In the genomic region with DNA sequence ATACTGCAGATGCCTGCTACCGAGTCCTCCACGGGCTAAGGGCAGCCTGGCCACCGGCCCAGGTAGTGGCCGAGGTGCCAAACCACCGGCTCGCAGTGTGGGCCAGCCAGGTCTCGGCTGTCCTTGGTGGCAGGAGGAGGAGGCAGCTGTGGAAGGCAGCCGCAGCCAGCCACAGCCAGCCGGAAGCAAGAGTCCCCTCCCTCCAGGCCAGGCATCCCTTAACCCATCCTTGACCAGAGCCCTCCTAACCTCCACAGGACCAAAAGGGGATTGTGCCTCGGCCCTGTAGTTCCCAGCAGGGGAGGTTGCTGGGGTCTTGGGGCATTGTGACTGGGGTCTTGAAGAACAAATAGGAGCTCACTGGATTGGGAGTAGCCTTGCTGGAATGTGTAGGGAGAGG, we compare ENCODE assay signal across 8 mouse cellular contexts. TPM values are rescaled to one million over a fixed set of nuclear protein-coding genes. Genes with fewer than 3 reads are reported as not detected.
DNase-seq lines count a peak whose midpoint lies in the region; ATAC-seq and TF ChIP-seq lines count a peak whose summit lies in the region.

No protein-coding gene starts in this region.

- H3K4me1 ChIP-seq in forebrain, postnatal 0 days (ENCODE audit: insufficient read depth): peaks cover 5% of the 10 kb centered on the region; the same call in 1 of the 2 replicates
- peaks cover 45% of the 10 kb centered on the region for H3K4me1 ChIP-seq in hindbrain, embryonic 16.5 days (ENCODE audit: control insufficient read depth, insufficient read depth, low read depth, low read length)
- H3K4me1 ChIP-seq in liver, embryonic 14.5 days (replicated peaks; ENCODE audit: control insufficient read depth in 2 of 2, insufficient read depth in 2 of 2, low read length in 1 of 2): peaks cover 7 to 22% of the 10 kb centered on the region in 2 experiments
- H3K4me1 ChIP-seq in neural tube, embryonic 13.5 days (replicated peaks): peaks cover 68% of the 10 kb centered on the region

- no peak overlapping the region; the same call in 1 of the 2 replicates for H3K27ac ChIP-seq in forebrain, postnatal 0 days (ENCODE audit: low read depth, low read length)
- H3K27ac ChIP-seq in hindbrain, embryonic 16.5 days (ENCODE audit: low read depth, low read length): peak overlapping the region; percentile 13; the same call in 1 of the 2 replicates
- H3K27ac ChIP-seq in liver, embryonic 14.5 days: no peak overlapping the region
- H3K27ac ChIP-seq in neural tube, embryonic 13.5 days (replicated peaks): peak overlapping the region; percentile 46; the same call in 1 of the 2 replicates

- no peaks in the 10 kb centered on the region for H3K27me3 ChIP-seq in forebrain, postnatal 0 days (ENCODE audit: insufficient read depth, low read length)
- H3K27me3 ChIP-seq in hindbrain, embryonic 16.5 days (replicated peaks; ENCODE audit: control insufficient read depth, insufficient read depth, low read length): peaks cover 10% of the 10 kb centered on the region; the same call in 1 of the 2 replicates
- no peaks in the 10 kb centered on the region for H3K27me3 ChIP-seq in liver, embryonic 14.5 days (ENCODE audit: control insufficient read depth, insufficient read depth, low read length)
- peaks cover 35% of the 10 kb centered on the region for H3K27me3 ChIP-seq in neural tube, embryonic 13.5 days

- peak; percentile 67 for DNase-seq in 3T3-L1 (ENCODE audit: low read depth, low spot score)
- DNase-seq in adrenal gland, adult 18-20 months (ENCODE audit: low spot score in 2 of 2): peak; percentile 52 to 56
- DNase-seq in forebrain, postnatal 0 days: no peak
- no peak for DNase-seq in liver, embryonic 14.5 days (ENCODE audit: low read depth in 3 of 3, low spot score in 3 of 3)
- DNase-seq in right cerebral cortex, postnatal 10 days (ENCODE audit: low spot score in 2 of 2): no peak
- no peak for DNase-seq in frontal cortex, adult 2 months (ENCODE audit: extremely low spot score in 1 of 2, low spot score in 1 of 2)

- peaks cover 38% of the 10 kb centered on the region for H3K36me3 ChIP-seq in forebrain, postnatal 0 days (ENCODE audit: insufficient read depth)
- peaks cover 16% of the 10 kb centered on the region for H3K36me3 ChIP-seq in hindbrain, embryonic 16.5 days (ENCODE audit: control insufficient read depth, insufficient read depth, low read length)
- H3K36me3 ChIP-seq in liver, embryonic 14.5 days (replicated peaks; ENCODE audit: control insufficient read depth, insufficient read depth, low read depth): peaks cover 12% of the 10 kb centered on the region
- H3K36me3 ChIP-seq in neural tube, embryonic 13.5 days: peaks cover 55% of the 10 kb centered on the region

- 0 out of 2 replicates have a peak overlapping the region, but pooled peaks have one; percentile 2 for H3K4me3 ChIP-seq in forebrain, postnatal 0 days (ENCODE audit: low read depth, low read length)
- peak overlapping the region; percentile 27 for H3K4me3 ChIP-seq in hindbrain, embryonic 16.5 days (ENCODE audit: low read length)
- H3K4me3 ChIP-seq in liver, embryonic 14.5 days (ENCODE audit: insufficient read depth in 1 of 2, low read depth in 2 of 2, low read length in 2 of 2): no peak overlapping the region
- peak overlapping the region; percentile 24 for H3K4me3 ChIP-seq in neural tube, embryonic 13.5 days

- ATAC-seq in forebrain, postnatal 0 days: no peak
- no peak for ATAC-seq in hindbrain, embryonic 16.5 days
- ATAC-seq in liver, embryonic 14.5 days (ENCODE audit: insufficient read depth): no peak
- no peak for ATAC-seq in neural tube, embryonic 13.5 days (ENCODE audit: low read depth)

- TF ChIP-seq EP300 in liver, embryonic 14.5 days (IDR thresholded peaks at IDR 0.05; ENCODE audit: low read depth): no peak

- no peak overlapping the region for H3K4me2 ChIP-seq in forebrain, postnatal 0 days (ENCODE audit: low read depth)
- peak overlapping the region; percentile 48 for H3K4me2 ChIP-seq in hindbrain, embryonic 16.5 days (ENCODE audit: low read length)
- peak overlapping the region; percentile 20; the same call in 1 of the 2 replicates for H3K4me2 ChIP-seq in liver, embryonic 14.5 days (ENCODE audit: low read depth)
- H3K4me2 ChIP-seq in neural tube, embryonic 13.5 days: peak overlapping the region; percentile 45

- no peaks in the 10 kb centered on the region for H3K9me3 ChIP-seq in forebrain, postnatal 0 days (ENCODE audit: low read length)
- no peaks in the 10 kb centered on the region for H3K9me3 ChIP-seq in hindbrain, embryonic 16.5 days (ENCODE audit: control insufficient read depth, low read length)
- H3K9me3 ChIP-seq in liver, embryonic 14.5 days (ENCODE audit: control insufficient read depth, low read length): no peaks in the 10 kb centered on the region
- no peaks in the 10 kb centered on the region for H3K9me3 ChIP-seq in neural tube, embryonic 13.5 days

- H3K9ac ChIP-seq in forebrain, postnatal 0 days: peak overlapping the region; percentile 22; the same call in 1 of the 2 replicates
- H3K9ac ChIP-seq in hindbrain, embryonic 16.5 days (ENCODE audit: low read depth, low read length): peak overlapping the region; percentile 39
- no peak overlapping the region for H3K9ac ChIP-seq in liver, embryonic 14.5 days (replicated peaks)
- peak overlapping the region; percentile 58 for H3K9ac ChIP-seq in neural tube, embryonic 13.5 days

- TF ChIP-seq CTCF in forebrain, postnatal 0 days (IDR thresholded peaks at IDR 0.05; ENCODE audit: low read depth): no peak
- TF ChIP-seq CTCF in liver, embryonic 14.5 days (IDR thresholded peaks at IDR 0.05; ENCODE audit: low read depth): no peak

- 7% methylated on average over 10 of the region's 10 CpGs for WGBS in forebrain, postnatal 0 days
- WGBS in hindbrain, embryonic 16.5 days: 8% methylated on average over 10 of the region's 10 CpGs
- 32% methylated on average over 10 of the region's 10 CpGs for WGBS in liver, embryonic 14.5 days (ENCODE audit: insufficient replicate concordance)
- WGBS in neural tube, embryonic 13.5 days: 4% methylated on average over 10 of the region's 10 CpGs

RNA-seq across cellular contexts. Expression of a gene that starts 4.9 kb away (rescaled TPM):
- 1,000 to 10,000 TPM in 1 of 2 experiments, 100 to 1,000 TPM in 1; 911 to 1,138 TPM for total RNA-seq in adrenal gland, adult 18-20 months (2021)
- 450 and 455 TPM in 2 replicates for total RNA-seq in forebrain, postnatal 0 days (2014; rRNA removed)
- polyA plus RNA-seq in forebrain, postnatal 0 days (2015; fragmentation: Nextera tagmentation; extraction: Ambion mirVana): 752 and 802 TPM in 2 replicates
- polyA plus RNA-seq in hindbrain, embryonic 16.5 days (2015; fragmentation: Nextera tagmentation; extraction: Ambion mirVana): 457 and 712 TPM in 2 replicates
- polyA plus RNA-seq in liver, embryonic 14.5 days (2012; rRNA removed): 113 and 134 TPM in 2 replicates
- polyA plus RNA-seq in liver, embryonic 14.5 days (2014; fragmentation: Nextera tagmentation; extraction: Ambion mirVana): 139 and 156 TPM in 2 replicates
- 572 and 635 TPM in 2 replicates for polyA plus RNA-seq in neural tube, embryonic 13.5 days (2015; fragmentation: Nextera tagmentation; extraction: Ambion mirVana)
- 867 and 972 TPM in 2 replicates for polyA plus RNA-seq in frontal cortex, adult 2 months (2012; rRNA removed)

RNA-seq across cellular contexts. Expression of a gene that starts 10.1 kb away (rescaled TPM):
- 10 to 100 TPM; 58.2 to 65.6 TPM for total RNA-seq in adrenal gland, adult 18-20 months (2021)
- total RNA-seq in forebrain, postnatal 0 days (2014; rRNA removed): 20.5 and 25.6 TPM in 2 replicates
- 21.0 and 30.5 TPM in 2 replicates for polyA plus RNA-seq in forebrain, postnatal 0 days (2015; fragmentation: Nextera tagmentation; extraction: Ambion mirVana)
- polyA plus RNA-seq in hindbrain, embryonic 16.5 days (2015; fragmentation: Nextera tagmentation; extraction: Ambion mirVana): 40.9 and 50.2 TPM in 2 replicates
- polyA plus RNA-seq in liver, embryonic 14.5 days (2012; rRNA removed): 5.2 and 6.5 TPM in 2 replicates
- polyA plus RNA-seq in liver, embryonic 14.5 days (2014; fragmentation: Nextera tagmentation; extraction: Ambion mirVana): 0.82 and 0.90 TPM in 2 replicates
- polyA plus RNA-seq in neural tube, embryonic 13.5 days (2015; fragmentation: Nextera tagmentation; extraction: Ambion mirVana): 31.1 and 32.9 TPM in 2 replicates
- 120 and 136 TPM in 2 replicates for polyA plus RNA-seq in frontal cortex, adult 2 months (2012; rRNA removed)

RNA-seq across cellular contexts. Expression of a gene that starts 19.2 kb away (rescaled TPM):
- 10 to 100 TPM; 81.7 to 83.4 TPM for total RNA-seq in adrenal gland, adult 18-20 months (2021)
- total RNA-seq in forebrain, postnatal 0 days (2014; rRNA removed): 110 and 114 TPM in 2 replicates
- 126 and 133 TPM in 2 replicates for polyA plus RNA-seq in forebrain, postnatal 0 days (2015; fragmentation: Nextera tagmentation; extraction: Ambion mirVana)
- polyA plus RNA-seq in hindbrain, embryonic 16.5 days (2015; fragmentation: Nextera tagmentation; extraction: Ambion mirVana): 96.0 and 104 TPM in 2 replicates
- polyA plus RNA-seq in liver, embryonic 14.5 days (2012; rRNA removed): 14.8 and 17.0 TPM in 2 replicates
- polyA plus RNA-seq in liver, embryonic 14.5 days (2014; fragmentation: Nextera tagmentation; extraction: Ambion mirVana): 17.3 and 17.4 TPM in 2 replicates
- polyA plus RNA-seq in neural tube, embryonic 13.5 days (2015; fragmentation: Nextera tagmentation; extraction: Ambion mirVana): 78.8 and 81.6 TPM in 2 replicates
- 147 and 150 TPM in 2 replicates for polyA plus RNA-seq in frontal cortex, adult 2 months (2012; rRNA removed)

RNA-seq across cellular contexts. Expression of a gene that starts 36.7 kb away (rescaled TPM):
- total RNA-seq in adrenal gland, adult 18-20 months (2021): 10 to 100 TPM; 21.4 to 37.3 TPM
- 8.7 and 14.1 TPM in 2 replicates for total RNA-seq in forebrain, postnatal 0 days (2014; rRNA removed)
- polyA plus RNA-seq in forebrain, postnatal 0 days (2015; fragmentation: Nextera tagmentation; extraction: Ambion mirVana): 4.2 and 5.1 TPM in 2 replicates
- polyA plus RNA-seq in hindbrain, embryonic 16.5 days (2015; fragmentation: Nextera tagmentation; extraction: Ambion mirVana): 9.0 and 9.2 TPM in 2 replicates
- 4.5 and 4.8 TPM in 2 replicates for polyA plus RNA-seq in liver, embryonic 14.5 days (2012; rRNA removed)
- polyA plus RNA-seq in liver, embryonic 14.5 days (2014; fragmentation: Nextera tagmentation; extraction: Ambion mirVana): 5.6 and 5.8 TPM in 2 replicates
- polyA plus RNA-seq in neural tube, embryonic 13.5 days (2015; fragmentation: Nextera tagmentation; extraction: Ambion mirVana): 4.9 and 6.2 TPM in 2 replicates
- 12.8 and 17.4 TPM in 2 replicates for polyA plus RNA-seq in frontal cortex, adult 2 months (2012; rRNA removed)

RNA-seq across cellular contexts. Expression of a gene that starts 40.2 kb away (rescaled TPM):
- 1 to 10 TPM; 1.7 to 2.6 TPM for total RNA-seq in adrenal gland, adult 18-20 months (2021)
- total RNA-seq in forebrain, postnatal 0 days (2014; rRNA removed): 1.3 and 1.5 TPM in 2 replicates
- polyA plus RNA-seq in forebrain, postnatal 0 days (2015; fragmentation: Nextera tagmentation; extraction: Ambion mirVana): 1.3 and 1.6 TPM in 2 replicates
- 0.81 and 1.1 TPM in 2 replicates for polyA plus RNA-seq in hindbrain, embryonic 16.5 days (2015; fragmentation: Nextera tagmentation; extraction: Ambion mirVana)
- polyA plus RNA-seq in liver, embryonic 14.5 days (2012; rRNA removed): 4.2 and 4.6 TPM in 2 replicates
- polyA plus RNA-seq in liver, embryonic 14.5 days (2014; fragmentation: Nextera tagmentation; extraction: Ambion mirVana): 3.2 and 4.7 TPM in 2 replicates
- 1.3 and 1.9 TPM in 2 replicates for polyA plus RNA-seq in neural tube, embryonic 13.5 days (2015; fragmentation: Nextera tagmentation; extraction: Ambion mirVana)
- 2.9 and 3.7 TPM in 2 replicates for polyA plus RNA-seq in frontal cortex, adult 2 months (2012; rRNA removed)

Comparison
In these comparisons a context has a peak if more than half of its experiments do, and no peak if none do; other contexts are left out.
1. DNase-seq: peak in 3T3-L1 (single experiment) and adrenal gland, adult 18-20 months (2 of 2); none in forebrain, postnatal 0 days (single experiment), liver, embryonic 14.5 days (0 of 3), right cerebral cortex, postnatal 10 days (0 of 2) and frontal cortex, adult 2 months (0 of 2).
2. H3K27ac ChIP-seq: peak in hindbrain, embryonic 16.5 days (single experiment) and neural tube, embryonic 13.5 days (single experiment); none in forebrain, postnatal 0 days (single experiment) and liver, embryonic 14.5 days (single experiment).
3. H3K4me3 ChIP-seq: peak in forebrain, postnatal 0 days (single experiment), hindbrain, embryonic 16.5 days (single experiment) and neural tube, embryonic 13.5 days (single experiment); none in liver, embryonic 14.5 days (0 of 2).